Mouse (Mus musculus): ENCODE results near the gene Tiprl.

DNA sequence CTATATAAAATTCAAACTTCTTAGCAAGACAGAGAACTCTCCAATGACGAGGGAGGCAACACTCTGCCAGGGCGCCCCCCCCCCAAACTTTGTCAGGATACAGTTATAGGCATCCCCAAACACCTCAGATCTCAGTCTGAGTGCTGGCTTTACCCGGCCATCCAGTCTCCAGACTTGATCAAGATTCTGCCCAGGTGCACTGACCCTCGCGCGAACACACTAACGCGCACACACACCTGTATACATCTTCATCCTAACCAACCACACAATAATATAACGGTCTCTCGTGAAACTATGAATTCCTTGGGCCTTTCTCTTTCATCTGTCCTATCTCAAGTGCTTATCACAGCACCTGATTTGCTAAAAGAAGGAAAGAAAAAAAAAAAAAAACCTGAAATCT, 950 bp downstream of the Tiprl start:
- TF ChIP-seq POLR2A (IDR thresholded peaks at IDR 0.05; ENCODE audit: borderline replicate concordance, extremely low read depth, low read depth, low read length) (no peak), CTCF (IDR thresholded peaks at IDR 0.05; ENCODE audit: insufficient read depth, low read length) (no peak)

All from lung, adult 2 months (tissue).